Mouse (Mus musculus): Measurements from ENCODE around the gene Cacna1c.

DNA sequence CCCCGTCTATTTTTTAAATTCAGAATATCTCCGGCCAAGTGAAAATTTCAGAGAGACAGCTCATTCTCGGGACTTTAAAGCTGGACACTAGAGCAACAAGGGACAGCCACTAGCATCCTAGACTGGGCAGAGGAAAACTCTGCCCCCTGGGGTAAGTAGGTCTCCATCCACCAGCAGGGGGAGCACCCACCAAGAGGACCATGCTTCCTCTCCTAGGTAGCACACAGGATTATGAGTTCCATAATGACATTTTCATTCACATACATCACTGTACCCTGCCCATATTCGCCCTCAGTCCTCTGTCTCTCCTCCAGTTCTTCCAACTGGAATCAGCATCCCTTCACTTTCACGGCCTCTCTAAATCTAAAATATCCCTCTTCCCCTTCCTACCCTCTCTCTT, 66.6 kb downstream of the Cacna1c start:
- TF ChIP-seq CTCF (IDR thresholded peaks at IDR 0.05) (peak; percentile 76), EP300 (IDR thresholded peaks at IDR 0.05) (no peak)

Measured in lung, postnatal 0 days (tissue).